Mouse (Mus musculus) C2C12 (cell line): ENCODE measurements around the gene Lhx2. TPM values are rescaled to one million over a fixed set of nuclear protein-coding genes. Genes with fewer than 3 reads are reported as not detected.

ENCODE experiments used
- H3K27me3 ChIP-seq: one replicate; pipeline ENCODE4 v1.6.1; 2011; ENCODE audit not compliant: control insufficient read depth, insufficient read depth, insufficient read length
- H3K36me3 ChIP-seq: one replicate; pipeline ENCODE4 v1.6.1; 2011; ENCODE audit not compliant: control insufficient read depth, insufficient read depth
- H3K4me3 ChIP-seq: one replicate; pipeline ENCODE4 v1.5.1; 2011; ENCODE audit warnings: mild to moderate bottlenecking, control low read depth; ENCODE audit not compliant: poor library complexity, insufficient read depth, severe bottlenecking
- H3K79me2 ChIP-seq: one replicate; pipeline ENCODE4 v1.6.1; 2011; ENCODE audit not compliant: control insufficient read depth, insufficient read depth
- H3K79me3 ChIP-seq: one replicate; pipeline ENCODE4 v1.6.1; 2011; ENCODE audit warnings: low read depth, control low read depth
- H3ac ChIP-seq: one replicate; pipeline ENCODE3; 2011; ENCODE audit warnings: low read depth; ENCODE audit not compliant: control insufficient read depth, insufficient read length
- CEBPB ChIP-seq: IDR thresholded peaks from one replicate; pipeline ENCODE4 v1.6.1; 2011; ENCODE audit warnings: low read depth, mild to moderate bottlenecking, control low read depth, moderate library complexity
- CTCF ChIP-seq: IDR thresholded peaks from one replicate; pipeline ENCODE4 v1.5.1; 2011; ENCODE audit not compliant: control insufficient read depth, insufficient read depth, insufficient read length
- FOSL1 ChIP-seq: IDR thresholded peaks from one replicate; pipeline ENCODE4 v1.8.0; 2011; ENCODE audit warnings: mild to moderate bottlenecking, low read length; ENCODE audit not compliant: poor library complexity, insufficient read depth, severe bottlenecking
- MAX ChIP-seq: IDR thresholded peaks from one replicate; pipeline ENCODE4 v1.6.1; 2011; ENCODE audit warnings: mild to moderate bottlenecking, control low read depth
- MYOD1 ChIP-seq: IDR thresholded peaks from one replicate; pipeline ENCODE4 v1.6.1; 2011; ENCODE audit warnings: low read depth; ENCODE audit not compliant: control insufficient read depth, insufficient read length
- MYOG ChIP-seq: IDR thresholded peaks from one replicate; pipeline ENCODE4 v1.6.1; 2011; ENCODE audit not compliant: control insufficient read depth, insufficient read length; ENCODE audit errors: extremely low read depth
- USF1 ChIP-seq: IDR thresholded peaks from one replicate; pipeline ENCODE4 v1.6.1; 2011; ENCODE audit warnings: low read depth, mild to moderate bottlenecking, control low read depth, moderate library complexity
- polyA plus RNA-seq: library from polyadenylated mRNA; unstranded; fragments of >200 nt; fragmentation: generic; extraction: Trizol; gene quantifications from one replicate; pipeline ENCODE4 v1.2.1, GENCODE M21; 2012; ENCODE audit warnings: missing spikeins

The Lhx2 gene
- polyA plus RNA-seq, 1 experiment: 2.8 TPM

- no peak for TF ChIP-seq MYOD1
- no peak for TF ChIP-seq FOSL1
- no peak for TF ChIP-seq MYOG
- TF ChIP-seq MAX: no peak
- no peak for TF ChIP-seq USF1
- no peak for TF ChIP-seq CTCF
- no peak for TF ChIP-seq CEBPB
- H3K36me3 ChIP-seq: no peaks in the 10 kb centered on the region
- no peaks in the 10 kb centered on the region for H3K79me2 ChIP-seq
- H3K4me3 ChIP-seq: no peak overlapping the region
- peaks cover 13% of the 10 kb centered on the region for H3K27me3 ChIP-seq
- H3K79me3 ChIP-seq: no peaks in the 10 kb centered on the region
- no peak overlapping the region for H3ac ChIP-seq
These were observed 15.8 kb downstream of the Lhx2 start for GRCm38 (mm10) chr2:38354717-38355510.

DNA sequence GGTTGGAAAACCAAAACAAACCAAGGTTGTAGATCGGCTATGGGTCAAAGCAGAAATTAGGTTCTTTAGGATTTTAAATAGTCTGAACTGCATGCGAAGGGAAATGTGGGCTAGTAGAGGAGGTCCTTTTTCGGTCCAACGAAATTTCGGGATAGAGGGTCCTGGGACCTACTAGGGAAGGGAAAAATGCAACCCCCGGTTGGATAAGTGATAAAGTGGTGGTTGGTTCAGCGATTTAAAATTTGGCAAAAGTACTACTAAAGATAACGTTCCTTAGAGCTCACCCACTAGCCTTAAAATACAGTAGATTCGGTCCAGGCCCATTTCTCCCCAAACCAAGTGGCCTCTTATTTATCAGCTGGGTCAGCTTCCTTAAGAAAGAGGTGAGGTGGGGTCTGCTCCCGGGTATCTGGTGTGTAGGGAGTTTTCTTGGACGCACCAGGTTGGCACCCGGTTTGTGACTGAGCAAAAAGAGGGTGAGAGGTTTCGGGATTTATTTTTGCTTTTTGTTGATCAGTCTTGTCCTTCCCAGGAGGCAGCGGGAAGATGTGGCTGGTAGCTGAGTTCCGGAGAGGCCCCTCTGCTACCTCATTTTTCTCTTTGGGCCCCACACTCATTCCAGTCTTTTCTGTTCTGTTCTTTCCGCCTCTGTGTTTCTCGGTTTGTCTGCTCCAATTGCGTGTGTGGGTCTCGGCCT is 16.8 kb downstream of the Lhx2 start:
- no peak overlapping the region for H3ac ChIP-seq
- H3K27me3 ChIP-seq: peaks cover 10% of the 10 kb centered on the region
- TF ChIP-seq MYOG (no peak), CEBPB (no peak), USF1 (no peak)
- no peaks in the 10 kb centered on the region for H3K36me3 ChIP-seq
- H3K4me3 ChIP-seq: no peak overlapping the region
- no peaks in the 10 kb centered on the region for H3K79me3 ChIP-seq
- no peaks in the 10 kb centered on the region for H3K79me2 ChIP-seq

DNA sequence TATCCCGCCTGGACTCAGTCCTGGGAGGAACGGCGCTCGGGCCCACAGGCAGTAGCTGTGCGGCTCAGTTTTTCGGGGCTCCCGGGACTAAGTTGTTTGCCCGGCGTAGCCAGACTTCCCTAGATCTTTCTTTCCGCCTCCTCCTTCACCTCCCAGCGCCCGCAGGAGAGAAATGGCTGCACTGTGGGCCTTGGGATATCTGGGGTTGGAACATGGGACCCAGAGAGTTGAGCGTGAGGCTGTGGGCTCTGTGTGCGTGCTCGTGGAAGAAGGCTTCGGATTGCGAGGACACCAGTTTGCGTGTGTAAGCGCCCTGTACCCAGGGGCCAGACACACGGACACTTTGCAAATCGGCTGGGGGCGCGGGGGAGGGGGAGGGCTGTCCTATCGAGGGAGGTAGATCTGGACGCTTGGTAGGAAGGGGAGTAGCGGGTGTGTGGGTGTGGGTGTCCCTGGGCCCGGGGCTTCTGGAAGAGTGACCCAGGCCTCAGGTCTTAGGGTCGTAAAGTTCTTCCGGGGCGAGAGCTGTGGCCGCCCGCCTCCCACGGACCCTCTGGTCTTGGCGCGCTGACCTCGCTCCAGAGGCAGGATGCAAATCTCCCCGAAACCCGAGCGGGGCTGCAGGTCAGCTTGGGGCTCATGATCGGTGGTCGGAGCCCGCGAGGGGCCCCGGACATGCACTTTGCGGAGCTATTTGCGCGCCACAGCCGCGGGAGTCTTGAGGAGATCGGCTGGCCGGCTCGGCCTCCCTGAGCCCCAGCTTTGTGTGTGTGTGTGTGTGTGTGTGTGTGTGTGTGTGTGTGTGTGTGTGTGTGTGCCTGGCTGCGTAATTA is 17.6 kb downstream of the Lhx2 start:
- Histone ChIP-seq H3K79me3 (no peaks in the 10 kb centered on the region), H3K4me3 (no peak overlapping the region), H3K36me3 (no peaks in the 10 kb centered on the region), H3ac (no peak overlapping the region), H3K27me3 (peaks cover 10% of the 10 kb centered on the region), H3K79me2 (no peaks in the 10 kb centered on the region)
- TF ChIP-seq CEBPB (no peak), MYOD1 (no peak), MYOG (no peak), FOSL1 (no peak), USF1 (no peak), MAX (no peak), CTCF (no peak)

- Histone ChIP-seq H3K79me3 (no peaks in the 10 kb centered on the region), H3K27me3 (peaks cover 10% of the 10 kb centered on the region), H3ac (no peak overlapping the region), H3K36me3 (no peaks in the 10 kb centered on the region), H3K79me2 (no peaks in the 10 kb centered on the region), H3K4me3 (no peak overlapping the region)
- TF ChIP-seq MAX (no peak), FOSL1 (no peak), CEBPB (no peak), CTCF (no peak), USF1 (no peak), MYOG (no peak), MYOD1 (no peak)
These were observed 18.5 kb downstream of the Lhx2 start for GRCm38 (mm10) chr2:38357294-38358246.

- Histone ChIP-seq H3ac (no peak overlapping the region), H3K79me2 (no peaks in the 10 kb centered on the region), H3K36me3 (no peaks in the 10 kb centered on the region), H3K4me3 (no peak overlapping the region), H3K27me3 (peaks cover 5% of the 10 kb centered on the region), H3K79me3 (no peaks in the 10 kb centered on the region)
- TF ChIP-seq CEBPB (no peak), MYOG (no peak), MYOD1 (no peak), USF1 (no peak), FOSL1 (no peak), MAX (no peak), CTCF (no peak)
These were observed 19.5 kb downstream of the Lhx2 start for GRCm38 (mm10) chr2:38358611-38359010.
